Mouse (Mus musculus) CD4-positive naive resting alpha-beta T cell, adult 57 days (primary cell): ENCODE results near the gene Grn. TPM values are rescaled to one million over a fixed set of nuclear protein-coding genes. Genes with fewer than 3 reads are reported as not detected.

ENCODE experiments used
- total RNA-seq: library from RNA; stranded (reverse); gene quantifications from one replicate; pipeline ENCODE4 v1.2.4, GENCODE M21; 2023

The Grn gene
- 16.7 TPM for total RNA-seq

GRCm38 (mm10) chr11:102430121-102431017 is at the start of gene Grn:
Gene Grn, plus strand, starts transcription at chr11:102430315.

GRCm38 (mm10) chr11:102393238-102393634 is 36.9 kb upstream of the Grn start, which contains the start of gene Rundc3a:
Gene Rundc3a, plus strand, starts transcription at chr11:102393403.

GRCm38 (mm10) chr11:102407834-102408215 is 22.3 kb upstream of the Grn start, which contains the start of gene Slc25a39:
Gene Slc25a39, minus strand, starts transcription at chr11:102407946.

GRCm38 (mm10) chr11:102447497-102447896 is 17.4 kb downstream of the Grn start, which contains the start of gene Fam171a2:
Gene Fam171a2, minus strand, starts transcription at chr11:102447682.

GRCm38 (mm10) chr11:102469648-102470357 is 39.7 kb downstream of the Grn start, which contains the start of gene Itga2b:
Gene Itga2b, minus strand, starts transcription at chr11:102470122.

Other genes with a start within 250 kb of the Grn start
- gene Lsm12, start 245.0 kb upstream of the Grn start, total RNA-seq = 48.7 TPM
- 29.7 TPM for gene G6pc3, start 240.7 kb upstream of the Grn start, total RNA-seq
- gene Hdac5, start 200.1 kb upstream of the Grn start, total RNA-seq = 147 TPM
- gene BC030867, start 181.4 kb upstream of the Grn start, total RNA-seq = not detected
- gene Asb16, start 161.6 kb upstream of the Grn start, total RNA-seq = not detected
- gene Tmub2, start 145.4 kb upstream of the Grn start, total RNA-seq = 36.2 TPM
- 80.0 TPM for gene Atxn7l3, start 133.7 kb upstream of the Grn start, total RNA-seq
- gene Ubtf, start 110.6 kb upstream of the Grn start, total RNA-seq = 126 TPM
- gene Slc4a1, start 64.1 kb upstream of the Grn start, total RNA-seq = 0.74 TPM
- 4.7 TPM for gene Rundc3a, start 36.9 kb upstream of the Grn start, total RNA-seq
- gene Slc25a39, start 22.4 kb upstream of the Grn start, total RNA-seq = 37.5 TPM
- 0.18 TPM for gene Fam171a2, start 17.4 kb downstream of the Grn start, total RNA-seq
- 20.9 TPM for gene Itga2b, start 39.8 kb downstream of the Grn start, total RNA-seq
- gene Gpatch8, start 126.1 kb downstream of the Grn start, total RNA-seq = 58.4 TPM
- not detected for gene Gm11627, start 149.1 kb downstream of the Grn start, total RNA-seq
- gene Fzd2, start 174.1 kb downstream of the Grn start, total RNA-seq = not detected
- gene Meioc, start 233.4 kb downstream of the Grn start, total RNA-seq = not detected